Mouse (Mus musculus): ENCODE measurements around the gene Zar1l.

Zar1l gene

GRCm38 (mm10) chr5:150490285-150490684 is 27.7 kb downstream of the Zar1l start:
- in situ Hi-C loops (cut with MboI; ENCODE audit: low sequenced_read_pairs): no loop called here

DNA sequence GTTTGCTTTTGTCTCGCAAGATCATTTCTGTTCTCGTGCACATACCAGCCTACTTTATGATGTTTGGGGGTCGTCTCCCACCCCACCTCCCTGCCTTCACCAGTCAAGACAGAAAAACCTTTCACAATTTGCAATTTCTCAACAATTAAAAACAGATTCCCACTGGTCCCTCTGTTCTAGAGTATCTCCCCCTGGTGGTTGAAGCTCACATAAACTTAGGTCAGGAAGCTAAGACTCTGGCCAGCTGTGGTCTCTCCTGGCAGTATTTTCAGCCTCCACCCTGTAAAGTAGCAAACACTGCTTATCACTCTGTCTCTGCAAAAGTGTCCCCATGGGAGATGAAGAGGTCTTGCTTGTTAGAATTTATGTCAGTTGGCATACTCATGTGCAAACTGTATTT is 32.8 kb downstream of the Zar1l start:
- in situ Hi-C loops (cut with MboI; ENCODE audit: low sequenced_read_pairs): no loop called here

DNA sequence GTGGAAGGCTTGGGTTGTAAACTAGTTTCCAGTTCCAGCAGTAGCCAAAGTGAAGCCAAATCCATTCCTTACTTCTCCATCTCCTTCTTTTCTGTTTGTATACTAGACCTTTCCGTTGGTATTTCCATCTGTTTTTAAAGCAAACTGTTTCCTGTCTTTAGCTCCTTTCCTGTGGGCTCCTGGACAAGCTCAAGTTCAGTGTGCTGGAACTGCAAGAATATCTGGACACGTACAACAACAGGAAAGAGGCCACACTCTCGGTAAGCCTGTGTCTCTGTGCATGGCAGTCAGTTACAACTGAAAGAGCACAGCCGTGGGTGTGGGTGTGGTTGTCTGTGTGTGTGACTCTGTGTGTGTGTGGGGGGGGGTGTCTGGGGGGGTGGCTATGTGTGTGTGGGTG is 39.4 kb downstream of the Zar1l start:
- in situ Hi-C loops (cut with MboI; ENCODE audit: low sequenced_read_pairs): no loop called here

- in situ Hi-C loops (cut with MboI; ENCODE audit: low sequenced_read_pairs): no loop called here
Measured at GRCm38 (mm10) chr5:150477364-150477763, 40.6 kb downstream of the Zar1l start.

- in situ Hi-C loops (cut with MboI; ENCODE audit: low sequenced_read_pairs): no loop called here
Measured at GRCm38 (mm10) chr5:150468431-150468830, 49.5 kb downstream of the Zar1l start.

DNA sequence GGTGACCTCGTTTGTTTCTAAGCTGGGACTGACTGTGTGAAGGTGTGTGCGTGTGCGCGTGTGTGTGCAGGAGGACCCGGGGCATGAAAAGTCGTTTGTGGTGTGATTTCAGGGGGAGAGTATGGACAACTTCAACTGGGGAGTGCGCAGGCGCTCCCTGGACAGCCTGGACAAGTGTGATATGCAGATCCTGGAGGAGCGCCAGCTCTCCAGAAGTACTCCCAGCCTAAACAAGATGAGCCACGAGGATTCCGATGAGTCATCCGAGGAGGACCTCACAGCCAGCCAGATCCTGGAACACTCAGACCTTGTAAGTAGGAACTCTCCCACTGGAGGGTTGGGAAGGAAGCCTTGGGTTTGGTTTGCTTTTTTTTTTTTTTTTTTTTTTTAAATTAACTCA is 51.8 kb downstream of the Zar1l start:
- in situ Hi-C loops (cut with MboI; ENCODE audit: low sequenced_read_pairs): no loop called here

DNA sequence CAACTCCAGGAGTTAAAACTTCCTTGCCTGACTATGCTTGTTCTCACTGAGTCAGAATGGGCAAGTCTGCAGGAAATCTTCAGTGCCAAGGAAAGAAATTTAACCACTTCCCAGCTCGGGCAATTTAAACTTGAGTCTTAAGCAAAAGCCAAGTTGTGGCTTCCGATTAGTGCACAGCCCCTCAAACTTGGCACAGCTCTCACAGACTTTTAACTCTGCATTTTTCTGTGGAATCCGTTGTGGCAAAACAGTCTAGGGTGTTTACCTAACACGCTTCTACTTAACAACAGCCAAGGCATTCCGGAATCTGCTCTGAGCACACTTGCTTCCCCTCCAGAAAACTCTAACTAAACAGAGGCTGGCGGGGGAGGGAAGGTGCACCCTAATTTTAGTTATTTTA is 52.7 kb downstream of the Zar1l start:
- in situ Hi-C loops (cut with MboI; ENCODE audit: low sequenced_read_pairs): no loop called here

DNA sequence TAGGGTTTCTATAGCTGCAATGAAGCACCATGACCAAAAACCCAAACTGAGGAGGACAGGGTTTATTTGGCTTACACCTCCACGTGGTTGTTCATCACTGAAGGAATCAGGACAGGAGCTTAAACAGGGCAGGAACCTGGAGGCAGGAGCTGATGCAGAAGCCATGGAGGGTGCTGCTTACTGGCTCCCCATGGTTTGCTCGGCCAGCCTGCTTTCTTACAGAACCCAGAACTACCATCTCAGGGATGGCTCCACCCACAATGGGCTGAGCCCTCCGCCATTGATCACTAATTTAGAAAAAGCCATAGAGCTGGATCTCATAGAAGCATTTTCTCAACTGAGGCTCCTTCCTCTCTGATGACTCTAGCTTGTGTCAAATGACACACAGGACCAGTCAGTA is 53.2 kb downstream of the Zar1l start:
- in situ Hi-C loops (cut with MboI; ENCODE audit: low sequenced_read_pairs): no loop called here

DNA sequence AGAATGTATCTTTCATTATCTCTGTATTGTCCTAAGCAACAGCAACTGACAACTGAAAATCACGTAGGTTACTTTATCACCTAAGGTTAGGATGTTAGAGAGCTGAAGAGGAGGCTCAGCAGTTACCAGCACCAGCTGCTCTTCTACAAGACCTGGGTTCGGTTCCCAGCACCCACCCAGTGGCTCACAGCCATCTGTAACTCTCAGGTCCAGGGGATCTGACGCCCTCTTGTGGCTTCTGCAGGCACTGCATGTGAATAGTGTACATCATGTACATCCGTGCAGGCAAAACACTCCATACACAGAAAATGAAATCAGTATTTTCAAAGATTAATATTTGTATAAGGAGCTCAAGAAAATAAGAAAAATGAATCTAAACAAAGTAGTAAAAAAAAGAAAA is 58.2 kb downstream of the Zar1l start:
- in situ Hi-C loops (cut with MboI; ENCODE audit: low sequenced_read_pairs): no loop called here

DNA sequence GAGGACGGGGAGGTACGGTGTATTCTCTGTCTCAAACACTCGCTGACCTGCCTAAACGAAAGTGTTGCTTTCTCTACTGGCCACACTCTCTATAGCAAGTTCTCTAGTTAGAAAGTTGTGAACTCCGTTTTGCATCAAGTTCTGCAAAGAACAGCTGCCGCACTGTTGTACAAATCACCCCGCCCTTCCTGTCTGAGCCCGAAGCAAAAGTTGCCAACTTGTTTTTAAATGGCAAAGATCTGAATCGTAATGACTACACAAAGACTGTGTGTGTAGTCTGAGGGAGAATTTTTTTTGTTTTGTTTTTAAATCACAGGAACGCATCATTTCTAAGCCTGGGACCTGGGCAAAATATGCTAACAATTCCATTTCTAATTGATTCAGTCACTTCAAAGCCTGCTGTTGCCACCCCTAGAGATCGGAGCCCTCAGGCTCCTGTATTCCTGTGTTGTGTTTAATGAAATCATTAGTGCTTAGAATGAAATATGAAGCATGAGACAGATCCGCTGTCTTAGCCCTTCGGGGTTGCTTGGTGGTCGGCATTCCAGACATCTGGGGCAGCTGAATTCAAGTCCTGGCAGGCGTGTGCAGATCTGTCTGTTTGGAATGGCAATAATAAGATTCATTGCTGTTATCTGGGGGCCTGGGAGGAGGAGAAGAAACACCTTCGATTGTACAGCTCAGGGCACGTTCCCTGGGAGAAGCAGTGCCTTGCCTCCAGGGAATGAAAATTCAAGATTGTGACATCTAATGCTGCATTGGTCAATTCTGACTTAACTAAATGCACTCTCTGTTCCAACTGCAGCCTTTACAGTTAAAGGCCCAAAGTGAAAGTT is 59.8 kb downstream of the Zar1l start:
- in situ Hi-C loops (cut with MboI; ENCODE audit: low sequenced_read_pairs): no loop called here

- in situ Hi-C loops (cut with MboI; ENCODE audit: low sequenced_read_pairs): no loop called here
Measured at GRCm38 (mm10) chr5:150457165-150457903, 60.6 kb downstream of the Zar1l start.

Measured in CH12F3 (cell line).